Mouse (Mus musculus): ENCODE results near the gene Pcare. TPM values are rescaled to one million over a fixed set of nuclear protein-coding genes. Genes with fewer than 3 reads are reported as not detected.

Pcare gene
- total RNA-seq, 4 experiments from 2014 or later, result not detected

DNA sequence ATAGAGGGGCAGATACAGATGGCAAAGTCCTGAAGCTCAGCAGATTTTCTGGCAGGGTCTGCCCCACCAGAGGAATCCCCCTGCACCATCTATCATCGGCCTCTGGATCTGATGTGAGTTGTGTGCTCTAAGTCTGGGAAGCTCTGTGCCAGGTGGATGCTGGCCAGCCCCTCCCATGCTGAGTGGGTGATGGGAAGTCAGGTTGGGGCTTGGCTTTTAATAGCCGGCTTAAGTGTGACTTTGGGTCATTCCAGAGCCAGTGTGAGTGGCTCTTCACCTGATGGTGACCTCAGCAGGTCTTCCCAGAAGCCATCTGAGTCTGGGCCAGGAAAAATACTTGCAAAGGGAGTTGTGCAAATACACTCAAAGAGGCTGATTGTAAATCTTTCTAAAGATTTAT lies 22.0 kb downstream of the Pcare start:
- DNase-seq (ENCODE audit: low spot score in 2 of 2), result peak; percentile 59 to 82

DNA sequence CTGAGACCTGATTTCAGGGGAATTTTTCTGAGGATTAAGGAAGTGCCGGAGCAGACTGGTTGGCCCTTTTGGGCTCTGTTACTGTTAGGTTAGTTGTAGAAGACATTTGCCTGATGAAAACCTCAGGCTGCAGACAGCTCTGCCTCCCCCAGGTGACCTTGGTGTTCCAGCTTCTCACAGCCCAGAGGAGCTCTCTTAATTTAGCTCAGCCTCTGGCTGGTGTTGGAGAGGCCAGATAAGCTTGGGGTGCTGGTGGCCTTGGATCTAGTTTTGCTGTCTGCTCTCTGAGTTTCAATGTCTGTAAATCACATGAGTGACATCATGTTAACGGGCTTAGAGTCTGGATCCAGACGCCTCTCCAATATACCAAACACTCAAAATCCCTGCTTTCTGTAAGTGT lies 31.7 kb downstream of the Pcare start:
- DNase-seq (ENCODE audit: low spot score in 2 of 2), result peak in 1 of 2 experiments; percentile 38

DNA sequence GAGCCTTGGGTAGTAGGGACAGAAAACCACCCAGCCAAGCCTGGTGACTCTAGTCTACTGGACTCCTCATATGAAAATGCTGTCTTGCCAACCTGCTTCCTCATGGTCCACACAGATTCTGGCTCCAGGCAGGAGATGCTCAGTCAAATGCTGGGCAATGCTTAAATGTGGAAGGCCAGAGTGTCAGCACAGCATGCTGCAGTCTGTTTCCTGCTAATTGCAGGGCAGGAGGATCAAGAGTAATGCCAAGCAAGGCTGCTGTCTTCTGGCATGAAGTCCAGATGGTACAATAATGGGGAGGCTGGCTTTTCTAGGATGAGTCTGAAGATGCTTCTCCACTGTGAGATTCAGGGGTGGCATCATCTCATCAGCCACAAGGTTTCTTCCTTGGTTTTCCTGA lies 32.3 kb downstream of the Pcare start:
- no peak for DNase-seq (ENCODE audit: low spot score in 2 of 2)

DNA sequence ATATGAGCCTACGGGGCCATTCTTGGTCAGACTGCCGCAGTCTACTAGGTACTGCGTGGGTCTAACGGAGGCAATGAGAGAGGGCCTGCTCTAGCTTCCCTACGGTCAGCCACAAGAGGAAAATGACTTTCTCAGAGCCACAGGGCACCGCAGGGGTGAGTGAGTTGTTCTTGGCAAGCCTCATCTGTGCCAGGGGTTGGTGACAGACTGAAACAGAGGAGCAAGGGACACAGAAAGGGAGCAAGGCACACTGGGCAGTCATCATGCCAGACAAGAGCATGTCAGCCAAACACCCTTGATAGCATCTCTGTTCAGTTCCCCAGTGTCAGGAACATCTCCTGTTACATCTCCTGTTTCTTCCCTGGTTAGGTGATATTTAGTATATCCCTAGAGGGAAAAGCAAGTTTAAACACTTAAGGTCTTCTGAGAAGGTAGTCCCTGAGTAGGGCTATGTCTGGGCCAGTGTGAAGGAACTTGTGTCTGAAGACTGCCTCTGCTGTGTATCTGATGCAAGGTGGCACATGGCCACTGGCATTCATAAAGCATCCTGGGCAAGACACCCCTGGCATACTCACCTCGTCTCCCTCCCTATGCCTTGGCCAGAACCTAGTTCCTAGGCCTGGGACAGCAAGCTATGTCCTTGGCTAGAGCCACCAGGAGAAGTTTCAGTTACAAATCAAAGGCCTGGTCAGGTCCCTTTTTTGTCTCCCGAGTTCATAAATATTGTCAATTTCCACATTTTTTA lies 34.6 kb downstream of the Pcare start:
- DNase-seq (ENCODE audit: low spot score in 2 of 2), result peak; percentile 38 to 67

DNA sequence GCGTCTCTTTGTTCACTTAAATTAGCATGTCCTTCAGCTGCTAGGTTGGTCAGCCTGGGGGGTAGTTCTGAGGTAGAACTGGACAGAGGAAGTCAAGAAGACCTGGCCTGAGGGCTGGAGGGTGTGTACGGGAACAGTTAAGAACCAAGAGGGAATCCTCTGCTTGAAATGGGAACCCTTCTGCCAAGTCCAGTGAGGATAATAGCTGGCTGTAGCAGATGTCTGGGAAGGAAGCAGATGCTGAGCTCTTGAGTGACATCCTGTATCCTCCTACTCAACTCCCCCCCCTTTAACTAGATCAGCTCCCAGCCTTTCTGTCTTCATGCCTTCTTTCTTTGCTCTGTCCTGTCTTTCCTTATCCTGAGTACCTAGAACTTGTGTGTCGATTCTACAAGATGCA lies 37.7 kb downstream of the Pcare start:
- DNase-seq (ENCODE audit: low spot score in 2 of 2), result no peak

DNA sequence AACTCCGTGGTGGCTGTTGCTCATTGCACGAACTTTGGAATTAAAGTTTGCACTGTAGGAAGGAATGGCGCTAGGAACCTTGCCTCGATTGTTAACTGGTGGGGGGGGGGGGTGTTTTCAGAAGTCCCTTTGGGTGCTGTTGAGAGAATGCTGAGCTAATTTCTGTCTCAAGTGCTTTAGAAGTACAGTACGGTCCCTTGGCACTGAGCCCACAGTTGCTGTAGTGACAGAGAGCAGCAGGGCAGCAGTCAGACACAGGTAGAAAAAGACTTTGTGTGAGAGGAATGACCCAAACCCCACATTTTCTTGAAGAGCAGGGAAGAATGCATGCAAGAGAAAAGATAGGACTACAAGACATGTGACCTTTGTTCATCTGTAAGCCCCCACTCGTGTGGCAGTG lies 40.4 kb downstream of the Pcare start:
- DNase-seq (ENCODE audit: low spot score in 2 of 2), result no peak

DNA sequence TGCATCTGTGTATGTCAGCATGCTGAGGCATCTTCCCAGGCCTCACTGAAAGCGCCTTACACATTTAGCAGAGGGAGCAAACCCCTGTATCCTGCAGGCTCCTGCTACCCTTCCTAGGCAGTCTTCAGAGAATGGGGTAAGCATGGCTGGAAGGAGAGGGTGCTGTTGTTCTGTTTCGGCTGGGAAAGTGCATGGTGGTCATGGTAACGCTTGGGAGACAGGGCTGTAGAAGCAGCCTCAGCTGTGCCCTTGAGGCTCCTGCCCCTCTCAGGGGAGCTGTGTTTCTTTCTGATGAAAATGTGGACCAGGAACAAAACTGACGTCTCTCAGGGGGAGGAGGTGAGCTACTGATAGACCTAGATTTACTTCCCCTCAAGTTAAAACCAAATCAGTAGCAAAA lies 45.0 kb downstream of the Pcare start:
- no peak for DNase-seq (ENCODE audit: low spot score in 2 of 2)

DNA sequence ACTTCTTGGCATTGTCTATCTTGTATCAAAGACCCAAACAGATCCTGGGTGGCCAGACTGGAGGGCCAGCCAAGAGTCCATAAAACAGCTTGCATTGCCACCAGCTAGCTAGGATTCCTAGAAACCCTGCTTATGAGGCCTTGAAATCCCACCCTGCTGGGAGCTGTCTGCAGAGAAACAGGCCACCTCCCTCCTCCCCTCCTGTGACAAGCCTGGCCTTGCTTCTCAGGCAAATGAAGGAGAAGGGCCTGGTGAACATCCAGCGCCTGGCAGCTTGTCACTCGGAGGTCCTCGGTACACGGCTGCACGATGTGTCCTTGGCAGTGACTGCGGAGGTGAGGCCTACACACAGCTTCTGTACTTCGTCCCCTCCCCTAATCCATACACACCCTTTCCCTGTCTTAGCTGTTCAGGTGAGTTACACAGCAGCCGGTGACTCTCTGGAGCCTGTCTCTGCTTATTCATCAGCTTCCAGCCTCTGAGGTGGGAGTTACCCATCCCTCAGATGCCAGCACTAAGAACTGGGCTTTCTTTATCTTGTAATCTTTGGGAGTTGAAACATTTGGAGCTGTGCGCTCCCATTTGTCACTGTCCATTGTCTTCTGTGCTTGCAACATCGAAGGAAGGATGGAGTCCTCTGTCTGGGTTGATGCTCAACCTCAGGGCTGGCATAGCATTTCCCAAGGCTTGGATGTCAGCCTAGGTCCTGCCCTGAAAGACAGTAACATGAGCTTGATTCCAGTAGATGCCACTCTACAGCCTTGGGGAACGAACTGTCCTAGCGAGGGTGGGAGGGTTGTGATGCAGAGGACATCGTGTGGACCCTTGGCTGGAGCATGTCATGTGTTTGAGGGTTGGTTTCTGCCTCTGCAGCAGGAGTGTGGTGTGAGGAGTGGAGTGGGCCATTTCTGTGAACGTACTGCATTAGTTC lies 46.9 kb downstream of the Pcare start:
- DNase-seq (ENCODE audit: low spot score in 2 of 2), result peak in 1 of 2 experiments; percentile 20

DNA sequence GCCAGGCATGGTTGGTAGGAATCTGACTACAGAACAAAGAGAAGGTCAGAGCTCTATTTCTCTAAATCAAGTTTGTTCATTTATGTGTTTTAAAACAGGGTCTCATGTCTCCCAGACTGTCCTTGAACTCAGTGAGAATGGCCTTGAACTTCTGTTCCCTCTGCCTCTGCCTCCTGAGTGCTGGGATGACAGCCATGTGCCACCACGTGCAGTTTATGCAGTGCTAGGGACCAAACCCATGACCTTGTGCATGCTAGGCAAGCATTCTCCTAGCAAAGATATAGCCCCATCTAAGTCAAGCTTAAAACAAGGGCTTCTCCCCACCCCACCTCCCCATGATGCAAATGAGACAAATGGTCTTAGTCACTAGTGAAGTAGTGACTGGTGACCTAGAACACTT lies 47.6 kb downstream of the Pcare start:
- no peak for DNase-seq (ENCODE audit: low spot score in 2 of 2)

DNA sequence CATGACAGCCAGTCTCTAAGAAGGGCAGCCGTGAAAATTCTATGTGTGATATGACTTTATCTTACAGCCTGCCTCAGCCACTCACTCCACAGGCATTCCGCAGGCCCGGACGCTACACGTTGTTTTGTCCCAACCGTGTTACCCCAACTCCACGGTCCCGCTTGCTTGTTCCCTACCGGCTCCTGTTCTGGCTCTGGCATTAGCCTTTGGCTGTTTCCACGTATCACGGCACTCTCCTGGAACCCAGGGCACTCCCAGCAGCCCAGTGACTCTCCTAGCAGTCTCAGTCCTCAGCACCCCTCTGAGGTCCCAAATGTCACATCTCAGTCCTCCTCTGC lies 54.1 kb downstream of the Pcare start:
- no peak for DNase-seq (ENCODE audit: low spot score in 2 of 2)

DNA sequence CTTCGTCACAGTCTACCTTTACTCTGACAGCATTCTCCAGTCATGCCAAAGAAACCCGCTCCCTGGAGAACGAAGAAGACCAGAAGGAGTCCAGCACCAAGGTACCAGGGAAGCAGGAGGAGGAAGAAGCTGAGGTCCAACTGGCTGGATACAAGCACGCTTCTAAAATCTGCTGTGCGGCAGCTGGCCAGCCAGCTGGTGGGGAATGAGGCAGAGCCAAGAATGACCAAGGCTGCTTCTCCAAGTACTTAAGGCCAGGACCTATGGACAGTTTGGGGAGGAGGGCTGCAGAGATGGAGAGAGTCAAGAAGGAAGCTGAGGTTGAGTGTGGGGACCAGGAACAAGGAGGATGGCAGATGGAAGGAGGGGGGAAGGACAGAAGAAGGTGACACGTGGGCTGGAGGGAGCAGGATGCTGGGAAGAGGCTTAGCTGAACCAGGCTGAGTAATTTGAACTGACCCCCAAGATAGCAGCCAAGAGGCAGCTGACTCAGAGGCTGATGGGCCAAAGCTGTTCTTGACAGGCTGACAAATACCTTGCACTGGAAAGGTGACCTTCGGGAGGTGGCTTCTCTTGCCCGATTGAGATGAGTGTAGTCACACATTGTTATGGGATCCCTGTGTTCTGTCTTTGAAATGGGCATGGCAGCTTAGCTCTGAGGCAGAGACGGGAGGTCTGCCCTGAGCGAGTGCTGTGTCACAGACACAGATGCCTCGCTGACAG lies 54.6 kb downstream of the Pcare start:
- peak; percentile 38 to 70 for DNase-seq (ENCODE audit: low spot score in 2 of 2)

DNA sequence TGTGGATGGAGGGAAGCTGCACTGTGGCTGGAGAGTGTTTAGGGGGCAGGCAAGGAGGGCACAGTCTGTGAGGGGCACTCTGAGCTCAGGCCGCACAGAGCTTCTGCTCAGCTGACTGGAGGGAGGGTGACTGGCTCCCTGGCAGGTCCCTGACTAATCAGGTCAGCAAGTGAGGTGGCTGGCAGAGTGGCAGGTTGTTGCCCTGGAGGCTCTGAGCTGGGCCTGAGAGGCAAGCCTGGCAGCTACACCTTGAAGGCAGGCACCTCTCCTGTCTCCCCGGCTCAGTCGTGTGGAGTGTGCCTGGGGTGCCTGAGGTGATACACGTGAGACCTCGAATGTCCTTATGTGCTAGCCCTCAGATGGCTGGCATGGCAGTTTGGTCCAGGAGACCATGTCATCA lies 56.3 kb downstream of the Pcare start:
- peak; percentile 22 to 64 for DNase-seq (ENCODE audit: low spot score in 2 of 2)

DNA sequence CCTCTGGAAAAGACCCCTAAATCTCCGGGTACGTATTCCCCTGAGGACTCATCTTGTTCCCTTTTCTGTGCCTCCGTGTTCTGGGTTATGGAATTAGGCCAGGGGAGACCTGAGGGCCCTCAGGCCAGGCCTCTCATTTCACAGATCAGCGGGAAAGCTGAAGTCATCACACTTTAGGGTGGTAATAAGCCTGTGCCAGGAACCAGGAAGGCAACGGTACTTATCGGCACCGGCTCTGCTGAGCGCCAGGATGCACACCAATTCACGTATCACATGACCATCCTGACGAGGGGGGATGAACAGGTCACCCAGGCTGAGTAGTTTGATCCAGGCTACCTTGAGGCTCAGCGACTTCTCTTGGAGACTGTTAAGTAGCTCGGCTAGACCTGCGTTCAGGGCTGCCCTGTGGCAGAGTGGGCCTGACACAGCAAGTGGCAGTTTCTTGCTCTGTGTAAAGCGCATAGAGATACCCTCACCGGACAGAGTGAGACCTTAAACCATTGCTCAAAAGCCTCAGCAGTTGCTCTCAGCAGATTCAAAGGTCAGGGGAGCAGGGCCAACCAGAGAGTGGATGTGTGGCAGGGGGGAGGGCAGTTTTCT lies 56.9 kb downstream of the Pcare start:
- DNase-seq (ENCODE audit: low spot score in 2 of 2), result no peak

DNA sequence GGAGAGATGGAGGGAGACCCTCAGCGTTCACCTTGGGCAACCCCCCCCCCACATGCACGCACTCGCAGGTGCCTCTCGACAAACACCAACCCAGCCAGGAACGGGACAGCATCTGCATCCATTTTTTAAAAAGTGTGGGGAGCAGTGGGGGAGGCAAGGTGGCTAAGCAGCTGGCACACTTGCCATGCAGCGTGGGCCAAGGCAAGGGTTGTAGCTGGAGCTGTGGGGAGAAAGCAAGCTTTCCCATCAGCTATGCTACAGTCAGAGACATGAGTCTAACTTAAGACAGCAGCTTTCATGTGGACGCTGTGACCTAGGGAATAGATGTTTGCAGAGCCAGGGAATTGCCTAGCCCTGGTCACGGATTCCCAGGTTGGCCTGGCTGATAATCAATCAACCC lies 57.5 kb downstream of the Pcare start:
- no peak for DNase-seq (ENCODE audit: low spot score in 2 of 2)

DNA sequence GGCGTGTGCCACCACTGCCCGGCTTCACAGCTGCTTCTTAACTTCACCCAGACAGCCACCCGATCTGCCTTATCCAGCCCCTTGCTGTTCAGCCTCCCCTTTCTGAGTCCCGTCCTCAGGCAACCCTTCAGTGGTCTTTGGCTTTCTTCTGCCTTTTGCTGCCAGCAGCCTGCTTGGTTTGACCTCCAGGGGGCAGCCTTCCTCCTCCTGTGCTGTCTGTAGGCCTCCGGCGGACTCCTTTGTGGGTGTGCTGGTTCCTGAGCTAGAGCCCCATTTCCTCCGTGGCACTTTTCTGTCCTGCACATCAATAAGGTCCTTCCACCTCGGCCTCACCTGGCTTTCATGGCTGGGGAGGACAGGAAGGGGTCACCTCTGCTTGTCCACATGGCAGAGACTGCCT lies 58.9 kb downstream of the Pcare start:
- no peak for DNase-seq (ENCODE audit: low spot score in 2 of 2)

Other genes starting within 250 kb of the Pcare start
- gene Ndc80, start 226.0 kb downstream of the Pcare start, total RNA-seq (2022), result not detected
- gene Spdya, start 200.8 kb downstream of the Pcare start, total RNA-seq (2022), result under 1 TPM in 3 of 4 experiments, not detected in 1; 0.19 to 0.79 (median 0.31) TPM
- gene Wdr43, start 137.0 kb downstream of the Pcare start, total RNA-seq (2022), result 10 to 100 TPM; 26.4 to 29.4 (median 28.1) TPM
- gene Togaram2, start 79.6 kb downstream of the Pcare start, total RNA-seq (2022), result 1 to 10 TPM; 1.4 to 2.4 (median 2.1) TPM
- gene Clip4, start 15.6 kb upstream of the Pcare start, total RNA-seq (2022), result 100 to 1,000 TPM; 105 to 135 (median 118) TPM